Mouse (Mus musculus) activated CD4-positive, CD25-positive, alpha-beta regulatory T cell, adult 4 months (primary cell): Measurements from ENCODE around the gene Gm1330. TPM values are rescaled to one million over a fixed set of nuclear protein-coding genes. Genes with fewer than 3 reads are reported as not detected.
"Not testable (repeated sequence)": the region's sequence is repeated elsewhere in the genome, so short reads cannot be mapped to it uniquely, and the experiment has no call there.

Experiments
- ATAC-seq: one replicate; pipeline ENCODE4 v1.8.0; 2017
- polyA plus RNA-seq, 2 experiments: library from polyadenylated mRNA; unstranded; fragments of 100-300 nt; shearing (Covaris generic); gene quantifications; one replicate each; pipeline ENCODE4 v1.2.1; 2017

Gm1330 gene
- not detected for polyA plus RNA-seq

GRCm38 (mm10) chr2:149003151-149003550, at the start of gene Gm1330:
Gene Gm1330 (minus strand): TSS chr2:149003251.
- no peak for ATAC-seq

GRCm38 (mm10) chr2:149017137-149017536, 14.1 kb upstream of the Gm1330 start, which contains the start of gene Gm10750:
Gene Gm10750 (minus strand): TSS chr2:149017237.
- not testable (repeated sequence) for ATAC-seq

DNA sequence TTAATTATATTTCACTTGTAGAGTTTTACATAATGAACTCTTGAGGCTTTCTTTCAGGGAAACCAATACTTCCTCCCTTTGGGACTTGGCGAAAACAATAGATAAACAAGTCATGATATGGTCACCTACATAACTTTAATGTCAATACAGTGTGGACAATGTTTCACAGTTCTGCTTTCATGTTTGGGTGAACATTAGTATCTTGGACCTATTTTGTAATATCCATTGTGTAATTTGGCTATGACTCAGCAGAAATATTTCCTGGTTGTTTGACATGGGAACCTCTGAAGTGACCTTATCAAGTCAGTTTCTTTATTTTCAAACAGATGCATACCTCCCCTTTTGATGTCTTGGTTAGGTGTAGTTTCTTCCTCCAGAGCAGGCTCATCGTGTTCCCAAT, 1.8 kb upstream of the Gm1330 start:
- no peak for ATAC-seq

DNA sequence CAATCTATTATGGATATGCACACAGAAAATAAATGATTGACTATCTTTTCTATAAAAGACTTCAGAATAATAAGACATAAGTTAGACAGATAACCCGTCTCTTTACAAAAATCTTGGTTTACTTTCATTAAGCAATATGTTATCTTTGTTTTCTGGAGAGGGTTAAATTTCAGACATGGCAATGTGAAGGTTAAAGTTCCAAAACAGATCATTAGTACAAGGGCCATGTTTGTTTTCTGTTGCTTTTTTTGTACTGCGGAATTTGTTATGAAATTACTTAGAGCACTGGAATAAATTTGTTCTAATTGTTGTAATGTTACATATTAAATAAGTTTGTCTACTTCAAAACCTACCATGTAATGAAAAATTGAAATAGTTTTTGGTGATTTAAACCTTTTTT, 7.9 kb downstream of the Gm1330 start:
- ATAC-seq = no peak

Other genes with a start within 250 kb of the Gm1330 start
- not detected for gene Cst11, start 231.8 kb downstream of the Gm1330 start, polyA plus RNA-seq
- gene 8030411F24Rik, start 221.2 kb downstream of the Gm1330 start, polyA plus RNA-seq = not detected
- gene Cst12, start 213.9 kb downstream of the Gm1330 start, polyA plus RNA-seq = not detected
- gene Cst8, start 204.5 kb downstream of the Gm1330 start, polyA plus RNA-seq = not detected
- not detected for gene Cst13, start 183.2 kb downstream of the Gm1330 start, polyA plus RNA-seq
- not detected for gene Cst9, start 168.1 kb downstream of the Gm1330 start, polyA plus RNA-seq
- not detected for gene 9230104L09Rik, start 138.2 kb downstream of the Gm1330 start, polyA plus RNA-seq
- gene Cst3, start 127.6 kb downstream of the Gm1330 start, polyA plus RNA-seq = 100 to 1,000 TPM; 167 to 192 TPM
- gene Gm10750, start 14.0 kb upstream of the Gm1330 start, polyA plus RNA-seq = not detected